Mouse (Mus musculus) small intestine, adult 2 months (tissue): ENCODE results near the gene Tmco4. TPM values are rescaled to one million over a fixed set of nuclear protein-coding genes. Genes with fewer than 3 reads are reported as not detected.
A peak's percentile ranks its signal among the peaks of the same experiment; 100 is the strongest.

Experiments
- H3K27ac ChIP-seq: fragments of 200-500 bp; 2 replicates; pipeline ENCODE4 v1.5.1; 2012; ENCODE audit warnings: low read depth, low read length, control low read depth, inconsistent platforms; ENCODE audit not compliant: insufficient read depth
- H3K27me3 ChIP-seq: fragments of 200-500 bp; 2 replicates; pipeline ENCODE4 v1.6.1; 2012; ENCODE audit warnings: mild to moderate bottlenecking, moderate library complexity, low read length, inconsistent platforms; ENCODE audit not compliant: control insufficient read depth, insufficient read depth
- H3K36me3 ChIP-seq: fragments of 200-500 bp; 2 replicates; pipeline ENCODE4 v1.6.1; 2012; ENCODE audit warnings: mild to moderate bottlenecking, low read length, control low read depth, inconsistent platforms; ENCODE audit not compliant: control insufficient read depth, insufficient read depth
- H3K4me1 ChIP-seq: fragments of 200-500 bp; 2 replicates; pipeline ENCODE4 v1.6.1; 2012; ENCODE audit warnings: low read length, inconsistent platforms, mixed read lengths; ENCODE audit not compliant: control insufficient read depth, insufficient read depth, insufficient read length
- H3K4me3 ChIP-seq: fragments of 200-500 bp; 2 replicates; pipeline ENCODE4 v1.5.1; 2012; ENCODE audit warnings: low read depth, mild to moderate bottlenecking, control low read depth, inconsistent platforms, low read length, moderate library complexity
- CTCF ChIP-seq: fragments of 200-500 bp; IDR thresholded peaks from 2 replicates; pipeline ENCODE4 v1.5.1; 2012; ENCODE audit warnings: low read depth, mild to moderate bottlenecking, control low read depth, inconsistent platforms, low read length, moderate library complexity, mixed read lengths; ENCODE audit not compliant: insufficient replicate concordance, insufficient read length; ENCODE audit errors: extremely low read depth
- POLR2A ChIP-seq: fragments of 200-500 bp; IDR thresholded peaks from 2 replicates; pipeline ENCODE4 v1.6.1; 2012; ENCODE audit warnings: low read depth, mild to moderate bottlenecking, control low read depth, inconsistent platforms, low read length, moderate library complexity
- WGBS: fragments of 180-500 bp; shearing (Covaris S2); methylation state at CpG from one replicate; pipeline ENCODE4 v1.1.7; 2018; 5-methylcytosine and 5-hydroxymethylcytosine counted together
- polyA plus RNA-seq: library from polyadenylated mRNA; depleted of rRNA; stranded (reverse); fragments of >200 nt; gene quantifications from 2 replicates; pipeline ENCODE4 v1.2.3, GENCODE M21; 2012

Gene Tmco4
- polyA plus RNA-seq, 1 experiment = 34.2 TPM

- no peak for TF ChIP-seq POLR2A
- no peak for TF ChIP-seq CTCF
- WGBS = 87% methylated on average over 7 of the region's 7 CpGs
- Histone ChIP-seq H3K4me3 (no peak overlapping the region), H3K27ac (no peak overlapping the region), H3K36me3 (peaks cover 5% of the 10 kb centered on the region; the same call in 1 of the 2 replicates), H3K27me3 (peaks cover 5% of the 10 kb centered on the region), H3K4me1 (peaks cover 18% of the 10 kb centered on the region)
Observed at GRCm38 (mm10) chr4:139080259-139080658, 107.6 kb downstream of the Tmco4 start.

DNA sequence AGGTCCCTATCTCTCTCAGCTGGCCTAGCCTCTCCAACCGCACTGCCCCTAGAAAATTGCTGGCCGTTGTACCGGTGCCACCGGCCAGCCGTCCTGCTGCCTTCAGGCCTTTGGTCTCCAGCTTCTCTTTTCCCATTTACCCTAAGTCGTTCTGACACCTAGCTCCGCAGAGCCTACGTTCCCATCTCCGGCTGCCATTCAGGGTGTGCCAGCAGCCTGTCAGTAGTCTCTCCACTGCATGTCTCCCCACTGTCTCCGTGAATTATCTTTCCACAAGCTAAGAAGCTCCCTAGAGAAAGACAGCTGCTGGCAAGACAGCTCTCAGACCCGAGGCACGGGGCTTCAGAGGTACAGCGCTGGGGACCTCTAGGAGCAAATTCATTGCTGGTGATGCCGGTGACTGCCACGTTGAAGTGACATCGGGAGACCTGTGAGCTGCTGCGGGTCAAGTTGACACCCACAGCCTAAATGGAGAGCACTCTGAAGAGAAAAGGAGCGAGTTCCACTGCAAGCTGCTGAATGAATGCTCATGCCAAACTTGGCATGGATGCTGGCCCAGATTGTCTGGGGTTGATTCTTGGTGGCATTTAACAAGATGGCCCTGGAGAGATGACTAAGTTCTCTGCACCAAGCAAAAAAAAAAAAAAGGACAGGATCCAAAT is 108.7 kb downstream of the Tmco4 start:
- 86% methylated on average over 18 of the region's 18 CpGs for WGBS
- H3K36me3 ChIP-seq = peaks cover 5% of the 10 kb centered on the region; the same call in 1 of the 2 replicates
- H3K27ac ChIP-seq = no peak overlapping the region
- no peak overlapping the region for H3K4me3 ChIP-seq
- peaks cover 15% of the 10 kb centered on the region for H3K4me1 ChIP-seq
- TF ChIP-seq POLR2A = no peak
- TF ChIP-seq CTCF = no peak
- no peaks in the 10 kb centered on the region; the same call in 1 of the 2 replicates for H3K27me3 ChIP-seq

DNA sequence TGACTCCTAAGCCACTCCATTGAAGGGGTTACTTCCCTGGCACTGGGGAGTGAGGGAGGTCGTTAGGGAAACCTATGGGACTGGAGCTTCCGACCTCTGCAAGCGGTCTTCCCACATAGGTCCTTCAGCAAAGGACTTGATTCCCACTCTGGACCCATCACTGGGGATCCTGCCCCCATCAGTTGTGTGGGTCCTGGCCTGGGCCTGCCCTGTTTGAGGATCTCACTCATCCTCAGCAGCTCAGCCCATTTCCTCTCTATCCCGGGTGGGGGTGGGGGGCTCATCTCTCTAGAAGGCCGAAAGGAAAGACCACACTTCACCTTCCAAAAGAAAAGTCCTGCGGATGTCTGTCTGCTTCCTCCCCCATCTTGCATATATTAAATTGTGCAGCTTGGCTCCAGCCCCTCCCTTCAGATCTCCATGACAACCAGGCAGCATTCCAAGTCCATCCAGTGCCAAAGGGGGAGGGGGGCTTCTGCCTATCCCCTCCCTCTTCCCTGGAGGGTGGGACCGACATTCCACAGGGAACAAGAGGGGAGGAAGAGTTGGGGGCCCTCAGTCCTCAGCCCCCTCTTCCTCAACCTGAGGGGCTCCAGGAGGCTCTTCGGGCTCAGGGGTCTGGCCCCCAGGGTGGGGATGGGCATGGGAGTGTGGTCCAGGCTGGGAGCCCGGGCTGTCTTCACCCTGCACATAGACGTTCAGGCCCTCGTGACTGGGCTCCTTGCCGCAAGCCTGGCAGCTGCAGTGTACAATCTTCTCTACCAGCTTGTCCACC is 110.3 kb downstream of the Tmco4 start:
- TF ChIP-seq POLR2A (no peak), CTCF (no peak)
- H3K4me3 ChIP-seq = no peak overlapping the region
- WGBS = 57% methylated on average over 12 of the region's 12 CpGs
- H3K4me1 ChIP-seq = peaks cover 23% of the 10 kb centered on the region
- no peak overlapping the region for H3K27ac ChIP-seq
- H3K36me3 ChIP-seq = peaks cover 5% of the 10 kb centered on the region; the same call in 1 of the 2 replicates
- H3K27me3 ChIP-seq = no peaks in the 10 kb centered on the region; the same call in 1 of the 2 replicates

DNA sequence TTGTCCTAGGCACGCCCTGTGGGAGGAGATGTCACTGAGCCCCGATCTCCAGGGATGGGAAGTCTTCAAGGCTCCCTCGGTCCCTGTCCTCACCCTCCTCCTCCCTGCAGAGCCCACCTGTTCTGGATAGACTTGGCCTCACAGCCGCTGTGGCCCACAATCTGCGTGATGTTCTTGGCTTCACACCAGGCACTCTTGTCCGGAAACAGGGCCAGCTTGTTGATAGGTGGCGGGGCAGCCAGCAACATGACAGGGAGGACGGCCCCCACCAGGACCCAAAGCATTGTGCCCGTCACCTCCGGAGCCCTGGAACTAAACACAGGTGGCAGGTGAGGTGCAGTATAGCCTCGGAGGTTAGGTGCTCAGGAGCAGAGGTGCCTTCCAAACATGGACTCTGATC is 112.6 kb downstream of the Tmco4 start:
- WGBS = 75% methylated on average over 11 of the region's 11 CpGs
- Histone ChIP-seq H3K27me3 (no peaks in the 10 kb centered on the region), H3K4me3 (no peak overlapping the region), H3K27ac (no peak overlapping the region), H3K4me1 (peaks cover 39% of the 10 kb centered on the region), H3K36me3 (peaks cover 5% of the 10 kb centered on the region; the same call in 1 of the 2 replicates)
- no peak for TF ChIP-seq POLR2A
- TF ChIP-seq CTCF = no peak

GRCm38 (mm10) chr4:139086037-139086436 is 113.3 kb downstream of the Tmco4 start:
- Histone ChIP-seq H3K36me3 (peaks cover 5% of the 10 kb centered on the region; the same call in 1 of the 2 replicates), H3K27me3 (no peaks in the 10 kb centered on the region), H3K4me3 (no peak overlapping the region), H3K27ac (no peak overlapping the region), H3K4me1 (peaks cover 46% of the 10 kb centered on the region)
- TF ChIP-seq CTCF (peak; percentile 66), POLR2A (no peak)
- 17% methylated on average over 5 of the region's 5 CpGs for WGBS

- TF ChIP-seq CTCF = no peak
- TF ChIP-seq POLR2A = no peak
- Histone ChIP-seq H3K27me3 (no peaks in the 10 kb centered on the region), H3K27ac (0 out of 2 replicates have a peak overlapping the region, but pooled peaks have one; percentile 8), H3K4me1 (peaks cover 47% of the 10 kb centered on the region), H3K36me3 (peaks cover 5% of the 10 kb centered on the region; the same call in 1 of the 2 replicates), H3K4me3 (no peak overlapping the region)
- 82% methylated on average over 4 of the region's 4 CpGs for WGBS
Observed at GRCm38 (mm10) chr4:139086984-139087383, 114.3 kb downstream of the Tmco4 start.
